Mouse (Mus musculus): ENCODE data around the gene Matn4.

DNA sequence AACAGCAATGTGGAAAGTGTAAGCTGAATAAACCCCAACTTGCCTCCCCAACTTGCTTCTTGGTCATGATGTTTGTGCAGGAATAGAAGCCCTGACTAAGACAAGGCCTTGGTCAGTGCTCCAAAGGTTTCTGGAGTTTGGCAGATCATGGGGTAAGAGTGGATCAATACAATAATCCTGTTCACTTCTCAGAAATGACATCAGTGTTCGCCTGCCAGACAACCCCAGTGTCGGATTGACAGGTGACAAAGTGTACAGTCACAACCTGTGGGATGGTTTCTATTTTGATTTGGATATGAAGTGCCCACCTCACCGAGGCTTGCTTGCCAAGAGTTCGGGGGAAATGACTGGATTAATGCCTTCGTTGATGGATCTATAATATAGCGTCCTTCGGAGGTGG lies 16.3 kb upstream of the Matn4 start:
- TF ChIP-seq POLR2A (IDR thresholded peaks at IDR 0.05; ENCODE audit: low read depth, low read length): no peak
- no peak for TF ChIP-seq CTCF (IDR thresholded peaks at IDR 0.05; ENCODE audit: borderline replicate concordance, insufficient read depth, low read length)
